Comparison of ENCODE assay signal across 20 mouse cellular contexts in genomic region chr9:45946872-45947183, GRCm38 (mm10). TPM values are rescaled to one million over a fixed set of nuclear protein-coding genes. Genes with fewer than 3 reads are reported as not detected.
"Had no signal": no experiment of that assay in that cellular context is flagged by ENCODE, and none has a peak within 500 bp of the region (broad histone marks: within the 10 kb centered on the region; RNA-seq: fewer than 3 reads in every experiment).

No protein-coding gene starts in this region.

- H3K4me1 ChIP-seq: midbrain, embryonic 10.5 days; midbrain, embryonic 12.5 days; neural tube, embryonic 13.5 days; neural tube, embryonic 15.5 days had no signal

- DNase-seq: lung, adult 18-20 months; lung, embryonic 14.5 days; lung, postnatal 10 days; lung, postnatal 4 days; midbrain, embryonic 14.5 days; retina, postnatal 1 day; right cerebral cortex, adult 18-20 months; right cerebral cortex, postnatal 25 days; right cerebral cortex, postnatal 4 days; spleen, adult 18-20 months; thymus, adult 2 months; thymus, postnatal 25 days had no signal

- H3K4me3 ChIP-seq: midbrain, embryonic 10.5 days; midbrain, embryonic 12.5 days; myocyte; neural tube, embryonic 13.5 days; neural tube, embryonic 15.5 days; stomach, embryonic 15.5 days had no signal

- H3K27ac ChIP-seq: midbrain, embryonic 10.5 days; midbrain, embryonic 12.5 days; neural tube, embryonic 13.5 days; neural tube, embryonic 15.5 days; stomach, embryonic 15.5 days; stomach, postnatal 0 days had no signal

- H3K27me3 ChIP-seq: midbrain, embryonic 12.5 days; neural tube, embryonic 13.5 days; neural tube, embryonic 15.5 days; stomach, embryonic 15.5 days had no signal

- H3K9me3 ChIP-seq: midbrain, embryonic 10.5 days; midbrain, embryonic 12.5 days; neural tube, embryonic 13.5 days; neural tube, embryonic 15.5 days; stomach, embryonic 15.5 days had no signal

RNA-seq across cellular contexts. Expression of gene Tagln, which starts 11.0 kb away (rescaled TPM):
- total RNA-seq: megakaryocyte-erythroid progenitor cell, adult 5-6 weeks had no signal
